Mouse (Mus musculus): Measurements from ENCODE around the gene Cdk14.

The Cdk14 gene

GRCm38 (mm10) chr5:5319824-5320505 lies 100.1 kb downstream of the Cdk14 start:
- peak; percentile 31 to 43 for DNase-seq (ENCODE audit: low spot score in 2 of 2)

- DNase-seq (ENCODE audit: low spot score in 2 of 2) = no peak
These were observed 105.8 kb downstream of the Cdk14 start for GRCm38 (mm10) chr5:5314270-5314669.

GRCm38 (mm10) chr5:5313195-5313760 lies 106.8 kb downstream of the Cdk14 start:
- peak in 1 of 2 experiments; percentile 24 for DNase-seq (ENCODE audit: low spot score in 2 of 2)

- DNase-seq (ENCODE audit: low spot score in 2 of 2) = no peak
These were observed 114.8 kb downstream of the Cdk14 start for GRCm38 (mm10) chr5:5305286-5305685.

- no peak for DNase-seq (ENCODE audit: low spot score in 2 of 2)
These were observed 116.9 kb downstream of the Cdk14 start for GRCm38 (mm10) chr5:5303102-5303670.

- no peak for DNase-seq (ENCODE audit: low spot score in 2 of 2)
These were observed 118.5 kb downstream of the Cdk14 start for GRCm38 (mm10) chr5:5301571-5302079.

- DNase-seq (ENCODE audit: low spot score in 2 of 2) = no peak
These were observed 119.1 kb downstream of the Cdk14 start for GRCm38 (mm10) chr5:5300998-5301397.

GRCm38 (mm10) chr5:5300290-5300689 lies 119.8 kb downstream of the Cdk14 start:
- DNase-seq (ENCODE audit: low spot score in 2 of 2) = no peak

GRCm38 (mm10) chr5:5297222-5297621 lies 122.9 kb downstream of the Cdk14 start:
- DNase-seq (ENCODE audit: low spot score in 2 of 2) = no peak

GRCm38 (mm10) chr5:5296773-5297172 lies 123.3 kb downstream of the Cdk14 start:
- DNase-seq (ENCODE audit: low spot score in 2 of 2) = no peak

GRCm38 (mm10) chr5:5292830-5293542 lies 127.1 kb downstream of the Cdk14 start:
- DNase-seq (ENCODE audit: low spot score in 2 of 2) = no peak

GRCm38 (mm10) chr5:5291321-5291991 lies 128.7 kb downstream of the Cdk14 start:
- no peak for DNase-seq (ENCODE audit: low spot score in 2 of 2)

- DNase-seq (ENCODE audit: low spot score in 2 of 2) = no peak
These were observed 129.4 kb downstream of the Cdk14 start for GRCm38 (mm10) chr5:5290714-5291113.

- no peak for DNase-seq (ENCODE audit: low spot score in 2 of 2)
These were observed 134.2 kb downstream of the Cdk14 start for GRCm38 (mm10) chr5:5285876-5286275.

GRCm38 (mm10) chr5:5284531-5284930 lies 135.6 kb downstream of the Cdk14 start:
- DNase-seq (ENCODE audit: low spot score in 2 of 2) = no peak

- DNase-seq (ENCODE audit: low spot score in 2 of 2) = no peak
These were observed 136.2 kb downstream of the Cdk14 start for GRCm38 (mm10) chr5:5283756-5284430.

- DNase-seq (ENCODE audit: low spot score in 2 of 2) = no peak
These were observed 137.7 kb downstream of the Cdk14 start for GRCm38 (mm10) chr5:5282425-5282824.

GRCm38 (mm10) chr5:5275321-5275720 lies 144.8 kb downstream of the Cdk14 start:
- DNase-seq (ENCODE audit: low spot score in 2 of 2) = no peak

GRCm38 (mm10) chr5:5274318-5274717 lies 145.8 kb downstream of the Cdk14 start:
- DNase-seq (ENCODE audit: low spot score in 2 of 2) = no peak

- DNase-seq (ENCODE audit: low spot score in 2 of 2) = no peak
These were observed 153.4 kb downstream of the Cdk14 start for GRCm38 (mm10) chr5:5266787-5267126.

Data from heart, adult 9 months (tissue).